Mouse (Mus musculus): Measurements from ENCODE around the gene Stk40.
"Not testable (repeated sequence)": the region's sequence is repeated elsewhere in the genome, so short reads cannot be mapped to it uniquely, and the experiment has no call there.

Stk40 gene

GRCm38 (mm10) chr4:126150949-126151320 is 47.2 kb downstream of the Stk40 start:
- no peaks in the 10 kb centered on the region for H3K27me3 ChIP-seq (ENCODE audit: control insufficient read depth, insufficient read depth, low read length, poor library complexity, severe bottlenecking)
- DNase-seq (ENCODE audit: low read depth, low spot score), result no peak
- H3K36me3 ChIP-seq (ENCODE audit: control insufficient read depth, insufficient read depth, low read length, poor library complexity, severe bottlenecking), result no peaks in the 10 kb centered on the region

GRCm38 (mm10) chr4:126151701-126152440 is 48.1 kb downstream of the Stk40 start:
- no peak for DNase-seq (ENCODE audit: low read depth, low spot score)
- Histone ChIP-seq H3K36me3 (ENCODE audit: control insufficient read depth, insufficient read depth, low read length, poor library complexity, severe bottlenecking) (no peaks in the 10 kb centered on the region), H3K27me3 (ENCODE audit: control insufficient read depth, insufficient read depth, low read length, poor library complexity, severe bottlenecking) (no peaks in the 10 kb centered on the region)

GRCm38 (mm10) chr4:126152864-126153263 is 49.1 kb downstream of the Stk40 start:
- H3K36me3 ChIP-seq (ENCODE audit: control insufficient read depth, insufficient read depth, low read length, poor library complexity, severe bottlenecking), result no peaks in the 10 kb centered on the region
- H3K27me3 ChIP-seq (ENCODE audit: control insufficient read depth, insufficient read depth, low read length, poor library complexity, severe bottlenecking), result no peaks in the 10 kb centered on the region
- DNase-seq (ENCODE audit: low read depth, low spot score), result no peak

GRCm38 (mm10) chr4:126155183-126155582 is 51.4 kb downstream of the Stk40 start:
- Histone ChIP-seq H3K27me3 (ENCODE audit: control insufficient read depth, insufficient read depth, low read length, poor library complexity, severe bottlenecking) (no peaks in the 10 kb centered on the region), H3K36me3 (ENCODE audit: control insufficient read depth, insufficient read depth, low read length, poor library complexity, severe bottlenecking) (no peaks in the 10 kb centered on the region)
- no peak for DNase-seq (ENCODE audit: low read depth, low spot score)

- Histone ChIP-seq H3K27me3 (ENCODE audit: control insufficient read depth, insufficient read depth, low read length, poor library complexity, severe bottlenecking) (no peaks in the 10 kb centered on the region), H3K36me3 (ENCODE audit: control insufficient read depth, insufficient read depth, low read length, poor library complexity, severe bottlenecking) (no peaks in the 10 kb centered on the region)
- DNase-seq (ENCODE audit: low read depth, low spot score), result no peak
Observed at GRCm38 (mm10) chr4:126155869-126156268, 52.1 kb downstream of the Stk40 start.

GRCm38 (mm10) chr4:126156617-126157016 is 52.9 kb downstream of the Stk40 start:
- Histone ChIP-seq H3K27me3 (ENCODE audit: control insufficient read depth, insufficient read depth, low read length, poor library complexity, severe bottlenecking) (no peaks in the 10 kb centered on the region), H3K36me3 (ENCODE audit: control insufficient read depth, insufficient read depth, low read length, poor library complexity, severe bottlenecking) (no peaks in the 10 kb centered on the region)
- DNase-seq (ENCODE audit: low read depth, low spot score), result peak; percentile 67

GRCm38 (mm10) chr4:126157562-126157961 is 53.8 kb downstream of the Stk40 start:
- Histone ChIP-seq H3K27me3 (ENCODE audit: control insufficient read depth, insufficient read depth, low read length, poor library complexity, severe bottlenecking) (no peaks in the 10 kb centered on the region), H3K36me3 (ENCODE audit: control insufficient read depth, insufficient read depth, low read length, poor library complexity, severe bottlenecking) (no peaks in the 10 kb centered on the region)
- peak; percentile 44 for DNase-seq (ENCODE audit: low read depth, low spot score)

- no peak for DNase-seq (ENCODE audit: low read depth, low spot score)
- no peaks in the 10 kb centered on the region for H3K36me3 ChIP-seq (ENCODE audit: control insufficient read depth, insufficient read depth, low read length, poor library complexity, severe bottlenecking)
- H3K27me3 ChIP-seq (ENCODE audit: control insufficient read depth, insufficient read depth, low read length, poor library complexity, severe bottlenecking), result no peaks in the 10 kb centered on the region
Observed at GRCm38 (mm10) chr4:126159455-126159854, 55.7 kb downstream of the Stk40 start.

GRCm38 (mm10) chr4:126160981-126161380 is 57.2 kb downstream of the Stk40 start:
- DNase-seq (ENCODE audit: low read depth, low spot score), result no peak
- Histone ChIP-seq H3K27me3 (ENCODE audit: control insufficient read depth, insufficient read depth, low read length, poor library complexity, severe bottlenecking) (no peaks in the 10 kb centered on the region), H3K36me3 (ENCODE audit: control insufficient read depth, insufficient read depth, low read length, poor library complexity, severe bottlenecking) (no peaks in the 10 kb centered on the region)

- H3K27me3 ChIP-seq (ENCODE audit: control insufficient read depth, insufficient read depth, low read length, poor library complexity, severe bottlenecking), result no peaks in the 10 kb centered on the region
- H3K36me3 ChIP-seq (ENCODE audit: control insufficient read depth, insufficient read depth, low read length, poor library complexity, severe bottlenecking), result peaks cover 3% of the 10 kb centered on the region; the same call in 1 of the 2 replicates
- DNase-seq (ENCODE audit: low read depth, low spot score), result no peak
Observed at GRCm38 (mm10) chr4:126161456-126161855, 57.7 kb downstream of the Stk40 start.

- Histone ChIP-seq H3K27me3 (ENCODE audit: control insufficient read depth, insufficient read depth, low read length, poor library complexity, severe bottlenecking) (no peaks in the 10 kb centered on the region), H3K36me3 (ENCODE audit: control insufficient read depth, insufficient read depth, low read length, poor library complexity, severe bottlenecking) (peaks cover 3% of the 10 kb centered on the region; the same call in 1 of the 2 replicates)
- DNase-seq (ENCODE audit: low read depth, low spot score), result no peak
Observed at GRCm38 (mm10) chr4:126161986-126162385, 58.2 kb downstream of the Stk40 start.

- H3K27me3 ChIP-seq (ENCODE audit: control insufficient read depth, insufficient read depth, low read length, poor library complexity, severe bottlenecking), result no peaks in the 10 kb centered on the region
- H3K36me3 ChIP-seq (ENCODE audit: control insufficient read depth, insufficient read depth, low read length, poor library complexity, severe bottlenecking), result peaks cover 3% of the 10 kb centered on the region; the same call in 1 of the 2 replicates
- peak; percentile 81 for DNase-seq (ENCODE audit: low read depth, low spot score)
Observed at GRCm38 (mm10) chr4:126162544-126163066, 58.8 kb downstream of the Stk40 start.

GRCm38 (mm10) chr4:126163067-126163659 is 59.4 kb downstream of the Stk40 start, which contains the start of gene Sh3d21:
Gene Sh3d21 (minus strand): TSS chr4:126163491.
- H3K27me3 ChIP-seq (ENCODE audit: control insufficient read depth, insufficient read depth, low read length, poor library complexity, severe bottlenecking), result no peaks in the 10 kb centered on the region
- no peak for DNase-seq (ENCODE audit: low read depth, low spot score)
- peaks cover 3% of the 10 kb centered on the region; the same call in 1 of the 2 replicates for H3K36me3 ChIP-seq (ENCODE audit: control insufficient read depth, insufficient read depth, low read length, poor library complexity, severe bottlenecking)

GRCm38 (mm10) chr4:126163685-126164084 is 59.9 kb downstream of the Stk40 start:
- no peak for DNase-seq (ENCODE audit: low read depth, low spot score)
- no peaks in the 10 kb centered on the region for H3K27me3 ChIP-seq (ENCODE audit: control insufficient read depth, insufficient read depth, low read length, poor library complexity, severe bottlenecking)
- peaks cover 3% of the 10 kb centered on the region; the same call in 1 of the 2 replicates for H3K36me3 ChIP-seq (ENCODE audit: control insufficient read depth, insufficient read depth, low read length, poor library complexity, severe bottlenecking)

GRCm38 (mm10) chr4:126165092-126165491 is 61.3 kb downstream of the Stk40 start:
- H3K27me3 ChIP-seq (ENCODE audit: control insufficient read depth, insufficient read depth, low read length, poor library complexity, severe bottlenecking); DNase-seq (ENCODE audit: low read depth, low spot score); H3K36me3 ChIP-seq (ENCODE audit: control insufficient read depth, insufficient read depth, low read length, poor library complexity, severe bottlenecking): not testable (repeated sequence)
